Mouse (Mus musculus): ENCODE measurements around the gene Rps2. TPM values are rescaled to one million over a fixed set of nuclear protein-coding genes. Genes with fewer than 3 reads are reported as not detected.
"Not testable (repeated sequence)": the region's sequence is repeated elsewhere in the genome, so short reads cannot be mapped to it uniquely, and the experiment has no call there.

Gene Rps2
- 1,548 and 1,633 TPM in 2 replicates for polyA plus RNA-seq (2014; fragmentation: Nextera tagmentation; extraction: Ambion mirVana)

GRCm38 (mm10) chr17:24717943-24718342 lies at the start of gene Rps2, which contains the start of gene Rnf151:
Gene Rps2 (plus strand): TSS chr17:24718116.
Gene Rnf151 (minus strand): TSS chr17:24718063.
- no peak for ATAC-seq (ENCODE audit: insufficient number of reproducible peaks, low FRiP score, low TSS enrichment, low read depth)
- DNase-seq (ENCODE audit: low spot score): no peak

GRCm38 (mm10) chr17:24669214-24669544 lies 48.7 kb upstream of the Rps2 start:
- not testable (repeated sequence) for H3K36me3 ChIP-seq (ENCODE audit: control insufficient read depth, insufficient read depth, low read length); H3K27ac ChIP-seq (replicated peaks; ENCODE audit: low read depth, low read length); H3K9me3 ChIP-seq (ENCODE audit: control insufficient read depth, low read length); ATAC-seq (ENCODE audit: insufficient number of reproducible peaks, low FRiP score, low TSS enrichment, low read depth); H3K27me3 ChIP-seq (ENCODE audit: control insufficient read depth, insufficient read depth, low read length); DNase-seq (ENCODE audit: low spot score)
- Histone ChIP-seq H3K9ac (ENCODE audit: low read length) (peak overlapping the region; percentile 96; the same call in 1 of the 2 replicates), H3K4me3 (ENCODE audit: low read depth, low read length) (peak overlapping the region; percentile 97), H3K4me1 (ENCODE audit: control insufficient read depth, insufficient read depth, low read length) (peaks cover 23% of the 10 kb centered on the region), H3K4me2 (ENCODE audit: low read depth, severe bottlenecking) (peak overlapping the region; percentile 56)
- 10% methylated on average over 15 of the region's 15 CpGs for WGBS

More at GRCm38 (mm10) chr17:24717943-24718342, at the start of gene Rps2, which contains the start of gene Rnf151:
- Histone ChIP-seq H3K4me1 (ENCODE audit: control insufficient read depth, insufficient read depth, low read length) (peaks cover 4% of the 10 kb centered on the region; the same call in 1 of the 2 replicates), H3K27ac (replicated peaks; ENCODE audit: low read depth, low read length) (no peak within 1 kb of the TSS), H3K4me3 (ENCODE audit: low read depth, low read length) (peak within 1 kb of the TSS; percentile 81), H3K27me3 (ENCODE audit: control insufficient read depth, insufficient read depth, low read length) (no peaks in the 10 kb centered on the region), H3K9ac (ENCODE audit: low read length) (peak within 1 kb of the TSS; percentile 90; the same call in 1 of the 2 replicates), H3K9me3 (ENCODE audit: control insufficient read depth, low read length) (no peaks in the 10 kb centered on the region), H3K36me3 (ENCODE audit: control insufficient read depth, insufficient read depth, low read length) (peaks cover 14% of the 10 kb centered on the region), H3K4me2 (ENCODE audit: low read depth, severe bottlenecking) (peak within 1 kb of the TSS; percentile 53)
- 88% methylated on average over 4 of the region's 4 CpGs for WGBS

GRCm38 (mm10) chr17:24669545-24670245 lies 48.2 kb upstream of the Rps2 start, which contains the start of gene Zfp598:
Gene Zfp598 (plus strand): TSS chr17:24669687.
- ATAC-seq (ENCODE audit: insufficient number of reproducible peaks, low FRiP score, low TSS enrichment, low read depth): peak; percentile 96
- Histone ChIP-seq H3K36me3 (ENCODE audit: control insufficient read depth, insufficient read depth, low read length) (no peaks in the 10 kb centered on the region), H3K4me1 (ENCODE audit: control insufficient read depth, insufficient read depth, low read length) (peaks cover 23% of the 10 kb centered on the region), H3K9ac (ENCODE audit: low read length) (peak within 1 kb of the TSS; percentile 96), H3K27me3 (ENCODE audit: control insufficient read depth, insufficient read depth, low read length) (no peaks in the 10 kb centered on the region), H3K4me2 (ENCODE audit: low read depth, severe bottlenecking) (peak within 1 kb of the TSS; percentile 56), H3K4me3 (ENCODE audit: low read depth, low read length) (peak within 1 kb of the TSS; percentile 97), H3K27ac (replicated peaks; ENCODE audit: low read depth, low read length) (peak within 1 kb of the TSS; percentile 72), H3K9me3 (ENCODE audit: control insufficient read depth, low read length) (no peaks in the 10 kb centered on the region)
- peak; percentile 94 for DNase-seq (ENCODE audit: low spot score)
- under 1% methylated on average over 67 of the region's 80 CpGs for WGBS

- H3K27ac ChIP-seq (replicated peaks; ENCODE audit: low read depth, low read length): peak overlapping the region; percentile 72; the same call in 1 of the 2 replicates
- ATAC-seq (ENCODE audit: insufficient number of reproducible peaks, low FRiP score, low TSS enrichment, low read depth): no peak
- H3K36me3 ChIP-seq (ENCODE audit: control insufficient read depth, insufficient read depth, low read length): no peaks in the 10 kb centered on the region
- H3K9ac ChIP-seq (ENCODE audit: low read length): peak overlapping the region; percentile 96
- no peaks in the 10 kb centered on the region for H3K27me3 ChIP-seq (ENCODE audit: control insufficient read depth, insufficient read depth, low read length)
- H3K9me3 ChIP-seq (ENCODE audit: control insufficient read depth, low read length): no peaks in the 10 kb centered on the region
- DNase-seq (ENCODE audit: low spot score): no peak
- WGBS: 11% methylated on average over 8 of the region's 8 CpGs
- H3K4me2 ChIP-seq (ENCODE audit: low read depth, severe bottlenecking): peak overlapping the region; percentile 56
- H3K4me3 ChIP-seq (ENCODE audit: low read depth, low read length): peak overlapping the region; percentile 97
- peaks cover 23% of the 10 kb centered on the region for H3K4me1 ChIP-seq (ENCODE audit: control insufficient read depth, insufficient read depth, low read length)
These were observed 47.6 kb upstream of the Rps2 start for GRCm38 (mm10) chr17:24670246-24670844.

GRCm38 (mm10) chr17:24671346-24671745 lies 46.6 kb upstream of the Rps2 start:
- 72% methylated on average over 5 of the region's 5 CpGs for WGBS
- H3K9me3 ChIP-seq (ENCODE audit: control insufficient read depth, low read length): no peaks in the 10 kb centered on the region
- H3K27ac ChIP-seq (replicated peaks; ENCODE audit: low read depth, low read length): no peak overlapping the region
- no peak for ATAC-seq (ENCODE audit: insufficient number of reproducible peaks, low FRiP score, low TSS enrichment, low read depth)
- no peaks in the 10 kb centered on the region for H3K27me3 ChIP-seq (ENCODE audit: control insufficient read depth, insufficient read depth, low read length)
- H3K36me3 ChIP-seq (ENCODE audit: control insufficient read depth, insufficient read depth, low read length): no peaks in the 10 kb centered on the region
- H3K4me2 ChIP-seq (ENCODE audit: low read depth, severe bottlenecking): peak overlapping the region; percentile 56; the same call in 1 of the 2 replicates
- H3K9ac ChIP-seq (ENCODE audit: low read length): no peak overlapping the region
- no peak overlapping the region for H3K4me3 ChIP-seq (ENCODE audit: low read depth, low read length)
- H3K4me1 ChIP-seq (ENCODE audit: control insufficient read depth, insufficient read depth, low read length): peaks cover 23% of the 10 kb centered on the region
- DNase-seq (ENCODE audit: low spot score): no peak

- Histone ChIP-seq H3K4me3 (ENCODE audit: low read depth, low read length) (no peak overlapping the region), H3K9me3 (ENCODE audit: control insufficient read depth, low read length) (no peaks in the 10 kb centered on the region), H3K4me2 (ENCODE audit: low read depth, severe bottlenecking) (peak overlapping the region; percentile 22; the same call in 1 of the 2 replicates), H3K36me3 (ENCODE audit: control insufficient read depth, insufficient read depth, low read length) (no peaks in the 10 kb centered on the region), H3K27me3 (ENCODE audit: control insufficient read depth, insufficient read depth, low read length) (no peaks in the 10 kb centered on the region), H3K4me1 (ENCODE audit: control insufficient read depth, insufficient read depth, low read length) (peaks cover 23% of the 10 kb centered on the region), H3K27ac (replicated peaks; ENCODE audit: low read depth, low read length) (no peak overlapping the region), H3K9ac (ENCODE audit: low read length) (peak overlapping the region; percentile 9; the same call in 1 of the 2 replicates)
- DNase-seq (ENCODE audit: low spot score) (no peak), ATAC-seq (ENCODE audit: insufficient number of reproducible peaks, low FRiP score, low TSS enrichment, low read depth) (no peak)
- 30% methylated on average over 5 of the region's 5 CpGs for WGBS
These were observed 45.8 kb upstream of the Rps2 start for GRCm38 (mm10) chr17:24672141-24672540.

- Histone ChIP-seq H3K4me1 (ENCODE audit: control insufficient read depth, insufficient read depth, low read length) (peaks cover 23% of the 10 kb centered on the region), H3K9ac (ENCODE audit: low read length) (no peak overlapping the region), H3K27ac (replicated peaks; ENCODE audit: low read depth, low read length) (no peak overlapping the region), H3K4me3 (ENCODE audit: low read depth, low read length) (no peak overlapping the region), H3K36me3 (ENCODE audit: control insufficient read depth, insufficient read depth, low read length) (peaks cover 17% of the 10 kb centered on the region), H3K4me2 (ENCODE audit: low read depth, severe bottlenecking) (no peak overlapping the region), H3K9me3 (ENCODE audit: control insufficient read depth, low read length) (no peaks in the 10 kb centered on the region), H3K27me3 (ENCODE audit: control insufficient read depth, insufficient read depth, low read length) (no peaks in the 10 kb centered on the region)
- no peak for DNase-seq (ENCODE audit: low spot score)
- WGBS: 85% methylated on average over 7 of the region's 7 CpGs
- ATAC-seq (ENCODE audit: insufficient number of reproducible peaks, low FRiP score, low TSS enrichment, low read depth): no peak
These were observed 43.6 kb upstream of the Rps2 start for GRCm38 (mm10) chr17:24674277-24674676.

GRCm38 (mm10) chr17:24676187-24676586 lies 41.7 kb upstream of the Rps2 start:
- H3K9ac ChIP-seq (ENCODE audit: low read length): no peak overlapping the region
- H3K27me3 ChIP-seq (ENCODE audit: control insufficient read depth, insufficient read depth, low read length): no peaks in the 10 kb centered on the region
- peak; percentile 84 for DNase-seq (ENCODE audit: low spot score)
- H3K4me2 ChIP-seq (ENCODE audit: low read depth, severe bottlenecking): no peak overlapping the region
- 61% methylated on average over 2 of the region's 2 CpGs for WGBS
- no peaks in the 10 kb centered on the region for H3K9me3 ChIP-seq (ENCODE audit: control insufficient read depth, low read length)
- peaks cover 31% of the 10 kb centered on the region for H3K36me3 ChIP-seq (ENCODE audit: control insufficient read depth, insufficient read depth, low read length)
- no peak overlapping the region for H3K4me3 ChIP-seq (ENCODE audit: low read depth, low read length)
- peaks cover 14% of the 10 kb centered on the region for H3K4me1 ChIP-seq (ENCODE audit: control insufficient read depth, insufficient read depth, low read length)
- no peak for ATAC-seq (ENCODE audit: insufficient number of reproducible peaks, low FRiP score, low TSS enrichment, low read depth)
- H3K27ac ChIP-seq (replicated peaks; ENCODE audit: low read depth, low read length): no peak overlapping the region

Measured in limb, embryonic 11.5 days (tissue).